Mouse (Mus musculus) right cerebral cortex, postnatal 14 days (tissue): Measurements from ENCODE around the gene Atg14.
A peak's percentile ranks its signal among the peaks of the same experiment; 100 is the strongest.
"Not testable (repeated sequence)": the region's sequence is repeated elsewhere in the genome, so short reads cannot be mapped to it uniquely, and the experiment has no call there.

Source experiments
- DNase-seq: peaks from one replicate; pipeline ENCODE4 v3.0.0; 2022

The Atg14 gene

GRCm38 (mm10) chr14:47542283-47542682 is 28.2 kb downstream of the Atg14 start:
- no peak for DNase-seq

GRCm38 (mm10) chr14:47541325-47541948 is 29.0 kb downstream of the Atg14 start:
- DNase-seq, result no peak

GRCm38 (mm10) chr14:47535096-47535495 is 35.4 kb downstream of the Atg14 start:
- DNase-seq, result no peak

- DNase-seq, result no peak
Observed at GRCm38 (mm10) chr14:47534176-47534525, 36.3 kb downstream of the Atg14 start.

- no peak for DNase-seq
Observed at GRCm38 (mm10) chr14:47533365-47534175, 36.9 kb downstream of the Atg14 start.

- no peak for DNase-seq
Observed at GRCm38 (mm10) chr14:47532496-47532895, 38.0 kb downstream of the Atg14 start.

GRCm38 (mm10) chr14:47529592-47529991 is 40.9 kb downstream of the Atg14 start:
- DNase-seq, result not testable (repeated sequence)

- DNase-seq, result peak; percentile 51
Observed at GRCm38 (mm10) chr14:47529019-47529418, 41.4 kb downstream of the Atg14 start.

GRCm38 (mm10) chr14:47528293-47528692 is 42.2 kb downstream of the Atg14 start:
- no peak for DNase-seq

- no peak for DNase-seq
Observed at GRCm38 (mm10) chr14:47527833-47528232, 42.6 kb downstream of the Atg14 start.

- no peak for DNase-seq
Observed at GRCm38 (mm10) chr14:47525861-47526260, 44.6 kb downstream of the Atg14 start.

GRCm38 (mm10) chr14:47525374-47525773 is 45.1 kb downstream of the Atg14 start:
- DNase-seq, result no peak

GRCm38 (mm10) chr14:47522301-47522700 is 48.1 kb downstream of the Atg14 start:
- no peak for DNase-seq

GRCm38 (mm10) chr14:47521609-47522008 is 48.8 kb downstream of the Atg14 start:
- no peak for DNase-seq

GRCm38 (mm10) chr14:47520751-47521449 is 49.5 kb downstream of the Atg14 start:
- DNase-seq, result no peak

GRCm38 (mm10) chr14:47518619-47519018 is 51.8 kb downstream of the Atg14 start:
- DNase-seq, result no peak

GRCm38 (mm10) chr14:47516755-47517154 is 53.7 kb downstream of the Atg14 start:
- no peak for DNase-seq

- no peak for DNase-seq
Observed at GRCm38 (mm10) chr14:47515636-47516035, 54.8 kb downstream of the Atg14 start.

GRCm38 (mm10) chr14:47514816-47515453 is 55.5 kb downstream of the Atg14 start:
- no peak for DNase-seq

- DNase-seq, result no peak
Observed at GRCm38 (mm10) chr14:47513606-47514005, 56.8 kb downstream of the Atg14 start.

GRCm38 (mm10) chr14:47510244-47510643 is 60.2 kb downstream of the Atg14 start:
- no peak for DNase-seq

- no peak for DNase-seq
Observed at GRCm38 (mm10) chr14:47508035-47508434, 62.4 kb downstream of the Atg14 start.

- DNase-seq, result no peak
Observed at GRCm38 (mm10) chr14:47506676-47507075, 63.8 kb downstream of the Atg14 start.
